In genomic region chr1:183086843-183087242, GRCm38 (mm10) we compare ENCODE assay signal across 25 mouse cellular contexts.
DNase-seq lines count a peak whose midpoint lies in the region; ATAC-seq lines count a peak whose summit lies in the region.
"Had no signal": no experiment of that assay in that cellular context is flagged by ENCODE, and none has a peak within 500 bp of the region (broad histone marks: within the 10 kb centered on the region; RNA-seq: fewer than 3 reads in every experiment).

No protein-coding gene starts in this region.

- H3K36me3 ChIP-seq in hindbrain, embryonic 13.5 days, result peaks cover 61% of the 10 kb centered on the region

- H3K4me3 ChIP-seq in hindbrain, embryonic 13.5 days, result no peak overlapping the region
- H3K4me3 ChIP-seq: hindbrain, embryonic 12.5 days; lung, embryonic 15.5 days; midbrain, embryonic 10.5 days; myocyte; neural tube, embryonic 12.5 days had no signal

- peaks cover under 1% of the 10 kb centered on the region for H3K4me1 ChIP-seq in hindbrain, embryonic 13.5 days (replicated peaks)
- H3K4me1 ChIP-seq: hindbrain, embryonic 12.5 days; lung, embryonic 15.5 days; neural tube, embryonic 12.5 days had no signal

- DNase-seq in layer of hippocampus, adult 18-20 months (ENCODE audit: low spot score in 2 of 2), result peak; percentile 42 to 70
- DNase-seq in layer of hippocampus, postnatal 10 days (ENCODE audit: low spot score in 2 of 2), result no peak
- DNase-seq in right cerebral cortex, adult 18-20 months, result peak; percentile 48
- DNase-seq in right cerebral cortex, postnatal 4 days, result no peak
- peak; percentile 66 for DNase-seq in layer of hippocampus, adult 9-11 months
- no peak for DNase-seq in thymus, postnatal 36 days
- DNase-seq: adrenal gland, postnatal 10 days; B cell, adult 2 months; cerebellum, adult 11 months; cerebellum, adult 9-10 months; cerebellum, postnatal 36 days; heart, postnatal 14 days; kidney, adult 8-10 months; left cerebral cortex, postnatal 4 days; thymus, postnatal 14 days had no signal

- 92% methylated on average over 14 of the region's 14 CpGs for WGBS in hindbrain, embryonic 13.5 days

- ATAC-seq in hindbrain, embryonic 13.5 days (ENCODE audit: low FRiP score), result no peak
- ATAC-seq: forebrain, embryonic 14.5 days; intestine, embryonic 16.5 days had no signal

- H3K27ac ChIP-seq in hindbrain, embryonic 13.5 days, result no peak overlapping the region
- H3K27ac ChIP-seq: hindbrain, embryonic 12.5 days; kidney, postnatal 0 days; lung, embryonic 15.5 days; midbrain, embryonic 10.5 days; neural tube, embryonic 12.5 days had no signal

- peaks cover 6% of the 10 kb centered on the region for H3K9me3 ChIP-seq in hindbrain, embryonic 13.5 days
- H3K9me3 ChIP-seq: hindbrain, embryonic 12.5 days; lung, embryonic 15.5 days; midbrain, embryonic 10.5 days; neural tube, embryonic 12.5 days had no signal

- H3K9ac ChIP-seq in hindbrain, embryonic 13.5 days, result no peak overlapping the region
- H3K9ac ChIP-seq: hindbrain, embryonic 12.5 days; lung, embryonic 15.5 days; neural tube, embryonic 12.5 days had no signal

- no peak overlapping the region for H3K4me2 ChIP-seq in hindbrain, embryonic 13.5 days
- H3K4me2 ChIP-seq: hindbrain, embryonic 12.5 days; liver, embryonic 11.5 days; lung, embryonic 15.5 days; neural tube, embryonic 12.5 days had no signal

- H3K27me3 ChIP-seq in hindbrain, embryonic 13.5 days, result no peaks in the 10 kb centered on the region
- H3K27me3 ChIP-seq: hindbrain, embryonic 12.5 days; lung, embryonic 15.5 days; neural tube, embryonic 12.5 days had no signal

Comparison
In these comparisons a context has a peak if more than half of its experiments do, and no peak if none do; other contexts are left out.
1. DNase-seq: peak in layer of hippocampus, adult 18-20 months (2 of 2), right cerebral cortex, adult 18-20 months (single experiment) and layer of hippocampus, adult 9-11 months (single experiment); none in layer of hippocampus, postnatal 10 days (0 of 2), right cerebral cortex, postnatal 4 days (single experiment) and thymus, postnatal 36 days (0 of 2).